Mouse (Mus musculus) MEL (cell line): ENCODE results near the gene Iqcf1. TPM values are rescaled to one million over a fixed set of nuclear protein-coding genes. Genes with fewer than 3 reads are reported as not detected.
A peak's percentile ranks its signal among the peaks of the same experiment; 100 is the strongest.

Experiments used
- DNase-seq: peaks from one replicate; pipeline ENCODE4 v3.0.0; 2011; ENCODE audit warnings: low read depth, low spot score
- H3K27ac ChIP-seq: 2 replicates; pipeline ENCODE4 v1.5.1; 2012; ENCODE audit warnings: low read depth, mild to moderate bottlenecking, control low read depth, low read length, moderate library complexity; ENCODE audit not compliant: control insufficient read depth
- H3K27me3 ChIP-seq, 2 experiments: fragments of 150-350 bp in 1 of 2; sonication (generic) in 1 of 2; 2 replicates each; pipeline ENCODE4 v1.6.1; 2012; ENCODE audit warnings: low read length in 2 of 2, mild to moderate bottlenecking in 2 of 2, improper control_type of control experiment in 1 of 2, moderate library complexity in 1 of 2; ENCODE audit not compliant: insufficient read depth in 2 of 2, control insufficient read depth in 1 of 2
- H3K36me3 ChIP-seq, 2 experiments: 2 replicates each; pipeline ENCODE4 v1.6.1; 2012 to 2014; ENCODE audit warnings: low read length in 2 of 2, improper control_type of control experiment in 1 of 2, inconsistent platforms in 1 of 2, mild to moderate bottlenecking in 1 of 2; ENCODE audit not compliant: insufficient read depth in 2 of 2, control insufficient read depth in 1 of 2
- H3K4me1 ChIP-seq, 2 experiments: fragments of 150-350 bp in 1 of 2; sonication (generic) in 1 of 2; 2 replicates each; pipeline ENCODE4 v1.6.1; 2012; ENCODE audit warnings: low read length in 2 of 2, improper control_type of control experiment in 1 of 2, mild to moderate bottlenecking in 1 of 2; ENCODE audit not compliant: insufficient read depth in 2 of 2, control insufficient read depth in 1 of 2
- H3K4me3 ChIP-seq, 2 experiments: fragments of 150-350 bp in 1 of 2; sonication (generic) in 1 of 2; 2 replicates each; pipeline ENCODE4 v1.5.1; 2012; ENCODE audit warnings: low read depth in 2 of 2, low read length in 2 of 2, mild to moderate bottlenecking in 2 of 2, moderate library complexity in 2 of 2, control low read depth in 1 of 2, improper control_type of control experiment in 1 of 2; ENCODE audit not compliant: control insufficient read depth in 1 of 2, insufficient read depth in 1 of 2
- H3K79me2 ChIP-seq: 2 replicates; pipeline ENCODE4 v1.6.1; 2012; ENCODE audit warnings: mild to moderate bottlenecking, low read length, moderate library complexity; ENCODE audit not compliant: control insufficient read depth, poor library complexity, insufficient read depth
- H3K9ac ChIP-seq: 2 replicates; pipeline ENCODE4 v1.6.1; 2012; ENCODE audit warnings: low read depth, mild to moderate bottlenecking, control low read depth, low read length, moderate library complexity; ENCODE audit not compliant: control insufficient read depth, poor library complexity, severe bottlenecking
- H3K9me3 ChIP-seq: fragments of 150-350 bp; sonication (generic); replicated peaks from 2 replicates; pipeline ENCODE4 v1.6.1; 2012; ENCODE audit warnings: mild to moderate bottlenecking, low read length, improper control_type of control experiment, moderate library complexity; ENCODE audit not compliant: insufficient read depth
- CHD1 ChIP-seq: IDR thresholded peaks from 2 replicates; pipeline ENCODE4 v1.6.1; 2012; ENCODE audit warnings: low read depth, mild to moderate bottlenecking, inconsistent platforms, low read length, improper control_type of control experiment
- CHD2 ChIP-seq: IDR thresholded peaks from 2 replicates; pipeline ENCODE4 v1.6.1; 2011; ENCODE audit warnings: low read length, improper control_type of control experiment
- CTCF ChIP-seq, 3 experiments: IDR thresholded peaks in 2 of 3; conservative IDR thresholded peaks in 1 of 3; 2 replicates each; pipeline ENCODE4 v1.5.1; 2011 to 2012; ENCODE audit warnings: low read length in 3 of 3, low read depth in 2 of 3, mild to moderate bottlenecking in 2 of 3, improper control_type of control experiment in 1 of 3, inconsistent platforms in 1 of 3, mixed read lengths in 1 of 3, moderate library complexity in 1 of 3; ENCODE audit not compliant: control insufficient read depth in 1 of 3, insufficient read depth in 1 of 3, poor library complexity in 1 of 3, severe bottlenecking in 1 of 3
- ELF1 ChIP-seq: IDR thresholded peaks from 2 replicates; pipeline ENCODE4 v1.6.1; 2014; ENCODE audit warnings: low read depth, mild to moderate bottlenecking, inconsistent platforms, low read length, improper control_type of control experiment, moderate library complexity
- EP300 ChIP-seq, 2 experiments: IDR thresholded peaks; 2 replicates each; pipeline ENCODE4 v1.6.1; 2011; ENCODE audit warnings: improper control_type of control experiment in 2 of 2, low read length in 2 of 2, low read depth in 1 of 2, mild to moderate bottlenecking in 1 of 2
- ETS1 ChIP-seq: IDR thresholded peaks from 2 replicates; pipeline ENCODE4 v1.6.1; 2012; ENCODE audit warnings: low read depth, mild to moderate bottlenecking, inconsistent platforms, low read length, improper control_type of control experiment, moderate library complexity
- GATA1 ChIP-seq: IDR thresholded peaks from 2 replicates; pipeline ENCODE4 v1.6.1; 2011; ENCODE audit warnings: low read depth, low read length, improper control_type of control experiment
- HCFC1 ChIP-seq: IDR thresholded peaks from 2 replicates; pipeline ENCODE4 v1.6.1; 2012; ENCODE audit warnings: low read depth, mild to moderate bottlenecking, inconsistent platforms, low read length, improper control_type of control experiment, moderate library complexity
- MAFK ChIP-seq: IDR thresholded peaks from 2 replicates; pipeline ENCODE4 v1.6.1; 2011; ENCODE audit warnings: low read depth, mild to moderate bottlenecking, low read length, improper control_type of control experiment, borderline replicate concordance
- MAX ChIP-seq: IDR thresholded peaks from 2 replicates; pipeline ENCODE4 v1.6.1; 2011; ENCODE audit warnings: low read length, improper control_type of control experiment
- MEF2A ChIP-seq: IDR thresholded peaks from 2 replicates; pipeline ENCODE4 v1.6.1; 2014; ENCODE audit warnings: low read depth, mild to moderate bottlenecking, inconsistent platforms, low read length, improper control_type of control experiment; ENCODE audit not compliant: poor library complexity, insufficient replicate concordance, severe bottlenecking; ENCODE audit errors: extremely low read depth
- MXI1 ChIP-seq: IDR thresholded peaks from 2 replicates; pipeline ENCODE4 v1.6.1; 2011; ENCODE audit warnings: mild to moderate bottlenecking, low read depth, low read length, improper control_type of control experiment
- MYB ChIP-seq: IDR thresholded peaks from 2 replicates; pipeline ENCODE4 v1.6.1; 2011; ENCODE audit warnings: mild to moderate bottlenecking, low read depth, low read length, improper control_type of control experiment
- MYC ChIP-seq: IDR thresholded peaks from 2 replicates; pipeline ENCODE4 v1.6.1; 2011; ENCODE audit warnings: low read depth, mild to moderate bottlenecking, low read length, improper control_type of control experiment, moderate library complexity
- NELFE ChIP-seq: IDR thresholded peaks from 2 replicates; pipeline ENCODE4 v1.6.1; 2011; ENCODE audit warnings: low read depth, low read length, improper control_type of control experiment
- NRF1 ChIP-seq: IDR thresholded peaks from 2 replicates; pipeline ENCODE4 v1.6.1; 2014; ENCODE audit warnings: low read depth, mild to moderate bottlenecking, inconsistent platforms, low read length, improper control_type of control experiment, moderate library complexity; ENCODE audit not compliant: poor library complexity, insufficient read depth, severe bottlenecking
- POLR2A ChIP-seq, 2 experiments: IDR thresholded peaks; 2 replicates each; pipeline ENCODE4 v1.6.1; 2011 to 2012; ENCODE audit warnings: low read length in 2 of 2, mild to moderate bottlenecking in 2 of 2, control low read depth in 1 of 2, improper control_type of control experiment in 1 of 2, low read depth in 1 of 2, moderate library complexity in 1 of 2; ENCODE audit not compliant: control insufficient read depth in 1 of 2, insufficient read depth in 1 of 2, poor library complexity in 1 of 2
- POLR2AphosphoS2 ChIP-seq: IDR thresholded peaks from 2 replicates; pipeline ENCODE4 v1.6.1; 2011; ENCODE audit warnings: low read length, improper control_type of control experiment
- POLR2AphosphoS5 ChIP-seq: IDR thresholded peaks from 2 replicates; pipeline ENCODE4 v1.6.1; 2012; ENCODE audit warnings: low read depth, borderline replicate concordance, mild to moderate bottlenecking, inconsistent platforms, low read length, moderate library complexity, mixed read lengths
- RAD21 ChIP-seq: IDR thresholded peaks from 2 replicates; pipeline ENCODE4 v1.6.1; 2011; ENCODE audit warnings: mild to moderate bottlenecking, low read depth, low read length, improper control_type of control experiment
- RCOR1 ChIP-seq: IDR thresholded peaks from 2 replicates; pipeline ENCODE4 v1.6.1; 2012; ENCODE audit warnings: low read depth, mild to moderate bottlenecking, inconsistent platforms, low read length, improper control_type of control experiment
- SMC3 ChIP-seq: IDR thresholded peaks from 2 replicates; pipeline ENCODE4 v1.6.1; 2011; ENCODE audit warnings: low read depth, low read length, improper control_type of control experiment
- TAL1 ChIP-seq: IDR thresholded peaks from 2 replicates; pipeline ENCODE4 v1.6.1; 2012; ENCODE audit warnings: mild to moderate bottlenecking, inconsistent platforms, low read length, moderate library complexity, mixed read lengths
- TBP ChIP-seq: IDR thresholded peaks from 2 replicates; pipeline ENCODE4 v1.8.0; 2011; ENCODE audit warnings: low read depth, low read length, improper control_type of control experiment
- TCF12 ChIP-seq: IDR thresholded peaks from 2 replicates; pipeline ENCODE4 v1.6.1; 2014; ENCODE audit warnings: low read depth, mild to moderate bottlenecking, inconsistent platforms, low read length, improper control_type of control experiment, moderate library complexity
- UBTF ChIP-seq: IDR thresholded peaks from 2 replicates; pipeline ENCODE4 v1.6.1; 2012; ENCODE audit warnings: low read depth, mild to moderate bottlenecking, inconsistent platforms, low read length, improper control_type of control experiment, moderate library complexity, borderline replicate concordance; ENCODE audit not compliant: insufficient read depth
- USF1 ChIP-seq: IDR thresholded peaks from 2 replicates; pipeline ENCODE4 v1.6.1; 2014; ENCODE audit warnings: low read depth, mild to moderate bottlenecking, inconsistent platforms, low read length, improper control_type of control experiment, moderate library complexity
- ZC3H11A ChIP-seq: IDR thresholded peaks from 2 replicates; pipeline ENCODE4 v1.6.1; 2012; ENCODE audit warnings: low read depth, mild to moderate bottlenecking, inconsistent platforms, low read length, improper control_type of control experiment
- ZKSCAN1 ChIP-seq: IDR thresholded peaks from 2 replicates; pipeline ENCODE4 v1.6.1; 2012; ENCODE audit warnings: low read depth, mild to moderate bottlenecking, inconsistent platforms, low read length, improper control_type of control experiment, moderate library complexity
- ZNF384 ChIP-seq: IDR thresholded peaks from 2 replicates; pipeline ENCODE4 v1.6.1; 2012; ENCODE audit warnings: low read depth, mild to moderate bottlenecking, inconsistent platforms, low read length, improper control_type of control experiment
- polyA plus RNA-seq, 2 experiments: library from polyadenylated mRNA; stranded (reverse) in 1 of 2; unstranded in 1 of 2; fragments of >175 nt in 1 of 2; fragments of >200 nt in 1 of 2; gene quantifications; 2 replicates each; pipeline versions ENCODE4 v1.2.1 to v1.2.4; 2012; ENCODE audit warnings: low replicate concordance in 2 of 2, low read depth in 1 of 2; ENCODE audit not compliant: insufficient read length in 2 of 2, insufficient read depth in 1 of 2, missing spikeins in 1 of 2
- total RNA-seq: library from RNA; depleted of rRNA; stranded (reverse); fragments of 300-350 nt; gene quantifications from 2 replicates; pipeline ENCODE4 v1.2.3, GENCODE M21; 2012

The Iqcf1 gene
- total and polyA plus RNA-seq, 3 experiments, result 0.52 TPM; not detected in 2

- Histone ChIP-seq H3K27ac (no peak overlapping the region), H3K4me3 (no peak overlapping the region), H3K9ac (no peak overlapping the region), H3K79me2 (peaks cover 15% of the 10 kb centered on the region), H3K27me3 (no peaks in the 10 kb centered on the region)
- TF ChIP-seq NRF1 (no peak), POLR2AphosphoS2 (no peak), MYC (no peak), TBP (no peak), USF1 (no peak), CHD2 (no peak), RAD21 (no peak), CTCF (IDR thresholded peaks at IDR 0.05 in 2 of 3, conservative IDR thresholded peaks at IDR 0.05 in 1 of 3; ENCODE audit: control insufficient read depth in 1 of 3, insufficient read depth in 1 of 3, low read depth in 2 of 3, low read length in 3 of 3, poor library complexity in 1 of 3, severe bottlenecking in 1 of 3) (no peak), SMC3 (no peak), TAL1 (no peak), ZC3H11A (no peak), MAX (no peak), NELFE (no peak)
- TF ChIP-seq, all 39 proteins: peak for 0
- Histone ChIP-seq H3K9me3 (no peaks in the 10 kb centered on the region), H3K36me3 (peaks cover 0 to 3% of the 10 kb centered on the region in 2 experiments; a peak in 3 of 4 replicates), H3K4me1 (peaks cover 0 to 15% of the 10 kb centered on the region in 2 experiments; a peak in 3 of 4 replicates)
- no peak for DNase-seq
Measured at GRCm38 (mm10) chr9:106473753-106474105, 26.0 kb upstream of the Iqcf1 start.

GRCm38 (mm10) chr9:106474456-106474855 is 25.3 kb upstream of the Iqcf1 start:
- no peak overlapping the region for H3K27ac ChIP-seq
- H3K27me3 ChIP-seq, result no peaks in the 10 kb centered on the region
- peaks cover 19% of the 10 kb centered on the region for H3K79me2 ChIP-seq
- peaks cover 0 to 3% of the 10 kb centered on the region in 2 experiments for H3K36me3 ChIP-seq
- DNase-seq, result peak; percentile 87
- H3K4me3 ChIP-seq, result peak overlapping the region; percentile 25 to 36; a peak in 1 of 4 replicates
- H3K9me3 ChIP-seq, result no peaks in the 10 kb centered on the region
- peaks cover 0 to 14% of the 10 kb centered on the region in 2 experiments; a peak in 3 of 4 replicates for H3K4me1 ChIP-seq
- 0 out of 2 replicates have a peak overlapping the region, but pooled peaks have one; percentile 28 for H3K9ac ChIP-seq
- TF ChIP-seq ELF1 (no peak), NRF1 (no peak), ZKSCAN1 (no peak), RAD21 (peak; percentile 37), CHD1 (no peak), UBTF (no peak), GATA1 (no peak), POLR2AphosphoS5 (no peak), MXI1 (no peak), HCFC1 (no peak), ZNF384 (no peak), CHD2 (no peak; the same call in 1 of the 2 replicates), RCOR1 (no peak), MAFK (no peak), ZC3H11A (no peak), EP300 (IDR thresholded peaks at IDR 0.05; ENCODE audit: low read depth in 1 of 2, low read length in 2 of 2) (no peak), ETS1 (no peak), NELFE (no peak), MYB (no peak), CTCF (IDR thresholded peaks at IDR 0.05 in 2 of 3, conservative IDR thresholded peaks at IDR 0.05 in 1 of 3; ENCODE audit: control insufficient read depth in 1 of 3, insufficient read depth in 1 of 3, low read depth in 2 of 3, low read length in 3 of 3, poor library complexity in 1 of 3, severe bottlenecking in 1 of 3) (peak; percentile 74 to 83 (median 74)), POLR2A (IDR thresholded peaks at IDR 0.05; ENCODE audit: control insufficient read depth in 1 of 2, insufficient read depth in 1 of 2, low read depth in 1 of 2, low read length in 2 of 2, poor library complexity in 1 of 2) (no peak), MYC (no peak), MEF2A (no peak), SMC3 (peak; percentile 69), TBP (no peak), TCF12 (no peak)
